Mouse (Mus musculus): ENCODE data around the gene Ankdd1a. TPM values are rescaled to one million over a fixed set of nuclear protein-coding genes. Genes with fewer than 3 reads are reported as not detected.

Ankdd1a gene
- not detected in 2 replicates for polyA plus RNA-seq (2014; fragmentation: Nextera tagmentation; extraction: Ambion mirVana)

DNA sequence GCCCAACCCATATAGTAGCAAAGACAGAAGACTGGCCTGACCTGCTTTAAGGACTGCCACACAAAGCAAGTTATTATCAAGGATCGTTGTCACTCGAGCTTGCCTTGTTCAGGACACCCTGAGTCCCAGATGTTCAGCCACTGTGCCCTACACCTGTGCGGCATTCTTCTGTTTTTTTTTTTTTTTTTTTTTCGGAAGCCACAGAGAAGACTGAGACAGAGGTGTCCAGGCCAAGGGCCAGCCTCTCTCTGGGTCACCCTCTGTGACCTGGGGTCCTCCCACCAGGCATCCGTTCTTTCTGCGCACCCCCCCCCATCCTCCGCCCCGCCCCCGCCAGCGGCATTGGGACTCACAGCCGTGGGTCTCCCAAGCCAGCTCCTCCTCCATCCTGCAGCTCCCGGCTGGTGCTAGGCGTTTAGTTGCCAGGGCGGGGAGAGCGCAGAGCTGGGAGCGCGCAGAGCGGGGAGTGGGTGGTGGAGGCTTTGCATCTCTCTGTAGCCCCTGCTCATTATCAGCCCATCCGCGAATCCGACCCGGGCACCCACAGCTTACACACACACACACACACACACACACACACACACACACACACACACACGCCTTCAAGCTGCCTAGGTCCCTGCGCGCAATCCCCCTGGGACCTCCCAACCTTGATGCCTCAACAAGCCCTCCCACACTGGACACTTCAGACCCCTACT, at the start of gene Ankdd1a:
TSS of gene Ankdd1a (minus strand) at position 387 of the 698 bp plus-strand sequence.
- no peaks in the 10 kb centered on the region for H3K36me3 ChIP-seq (ENCODE audit: control insufficient read depth, insufficient read depth, low read length)
- peak within 1 kb of the TSS; percentile 41 for H3K4me2 ChIP-seq (replicated peaks; ENCODE audit: low read depth, low read length)
- WGBS = 5% methylated on average over 24 of the region's 25 CpGs
- H3K9ac ChIP-seq (replicated peaks; ENCODE audit: low read depth, low read length) = no peak within 1 kb of the TSS
- ATAC-seq (ENCODE audit: insufficient number of reproducible peaks, insufficient read depth, low FRiP score, low read depth) = 0 out of 2 replicates have a peak, but pooled peaks have one; percentile 43
- H3K4me3 ChIP-seq (ENCODE audit: low read depth, low read length) = peak within 1 kb of the TSS; percentile 14; the same call in 1 of the 2 replicates
- no peaks in the 10 kb centered on the region for H3K4me1 ChIP-seq (ENCODE audit: control insufficient read depth, insufficient read depth, low read length)
- H3K9me3 ChIP-seq (ENCODE audit: control insufficient read depth, low read depth, low read length) = no peaks in the 10 kb centered on the region
- no peaks in the 10 kb centered on the region for H3K27me3 ChIP-seq (ENCODE audit: control insufficient read depth, insufficient read depth, low read length)
- H3K27ac ChIP-seq (ENCODE audit: low read length) = no peak within 1 kb of the TSS

GRCm38 (mm10) chr9:65569491-65569971, 49.5 kb upstream of the Ankdd1a start:
- H3K9ac ChIP-seq (replicated peaks; ENCODE audit: low read depth, low read length) = no peak overlapping the region
- no peak overlapping the region for H3K4me2 ChIP-seq (replicated peaks; ENCODE audit: low read depth, low read length)
- H3K4me3 ChIP-seq (ENCODE audit: low read depth, low read length) = no peak overlapping the region
- H3K4me1 ChIP-seq (ENCODE audit: control insufficient read depth, insufficient read depth, low read length) = peaks cover under 1% of the 10 kb centered on the region; the same call in 1 of the 2 replicates
- peaks cover 10% of the 10 kb centered on the region for H3K36me3 ChIP-seq (ENCODE audit: control insufficient read depth, insufficient read depth, low read length)
- H3K27me3 ChIP-seq (ENCODE audit: control insufficient read depth, insufficient read depth, low read length) = no peaks in the 10 kb centered on the region
- 65% methylated on average over 6 of the region's 6 CpGs for WGBS
- H3K9me3 ChIP-seq (ENCODE audit: control insufficient read depth, low read depth, low read length) = no peaks in the 10 kb centered on the region
- ATAC-seq (ENCODE audit: insufficient number of reproducible peaks, insufficient read depth, low FRiP score, low read depth) = no peak
- peak overlapping the region; percentile 66 for H3K27ac ChIP-seq (ENCODE audit: low read length)

- Histone ChIP-seq H3K36me3 (ENCODE audit: control insufficient read depth, insufficient read depth, low read length) (peaks cover 11% of the 10 kb centered on the region), H3K4me2 (replicated peaks; ENCODE audit: low read depth, low read length) (no peak overlapping the region), H3K27ac (ENCODE audit: low read length) (peak overlapping the region; percentile 66; the same call in 1 of the 2 replicates), H3K4me3 (ENCODE audit: low read depth, low read length) (no peak overlapping the region), H3K27me3 (ENCODE audit: control insufficient read depth, insufficient read depth, low read length) (no peaks in the 10 kb centered on the region), H3K9me3 (ENCODE audit: control insufficient read depth, low read depth, low read length) (no peaks in the 10 kb centered on the region), H3K9ac (replicated peaks; ENCODE audit: low read depth, low read length) (no peak overlapping the region), H3K4me1 (ENCODE audit: control insufficient read depth, insufficient read depth, low read length) (no peaks in the 10 kb centered on the region)
- no peak for ATAC-seq (ENCODE audit: insufficient number of reproducible peaks, insufficient read depth, low FRiP score, low read depth)
- 83% methylated on average over 6 of the region's 6 CpGs for WGBS
These were observed 48.8 kb upstream of the Ankdd1a start for GRCm38 (mm10) chr9:65568787-65569186.

DNA sequence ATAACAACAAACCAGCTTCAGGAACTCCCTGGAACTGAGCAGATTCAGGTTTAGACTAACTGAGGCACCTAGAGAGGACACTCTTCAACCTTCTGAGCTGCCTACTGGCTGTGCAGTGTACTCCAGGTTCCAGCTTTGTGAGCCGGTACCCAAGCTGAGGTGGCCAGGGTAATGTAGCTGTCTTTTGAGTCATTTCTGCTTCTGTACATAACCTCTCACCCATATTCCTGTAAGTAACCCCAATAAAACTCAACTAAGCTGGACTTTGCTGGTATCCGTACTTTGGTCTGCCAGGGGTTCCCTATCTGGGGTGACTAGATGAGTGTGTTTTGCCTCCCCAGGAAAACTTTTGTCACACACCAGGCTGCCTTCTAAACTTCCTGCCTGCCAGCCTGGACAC, 44.7 kb upstream of the Ankdd1a start:
- ATAC-seq (ENCODE audit: insufficient number of reproducible peaks, insufficient read depth, low FRiP score, low read depth) = no peak
- Histone ChIP-seq H3K4me2 (replicated peaks; ENCODE audit: low read depth, low read length) (no peak overlapping the region), H3K4me1 (ENCODE audit: control insufficient read depth, insufficient read depth, low read length) (peaks cover 10% of the 10 kb centered on the region; the same call in 1 of the 2 replicates), H3K27ac (ENCODE audit: low read length) (no peak overlapping the region), H3K27me3 (ENCODE audit: control insufficient read depth, insufficient read depth, low read length) (no peaks in the 10 kb centered on the region), H3K9me3 (ENCODE audit: control insufficient read depth, low read depth, low read length) (no peaks in the 10 kb centered on the region), H3K36me3 (ENCODE audit: control insufficient read depth, insufficient read depth, low read length) (peaks cover 8% of the 10 kb centered on the region; the same call in 1 of the 2 replicates), H3K4me3 (ENCODE audit: low read depth, low read length) (no peak overlapping the region), H3K9ac (replicated peaks; ENCODE audit: low read depth, low read length) (no peak overlapping the region)
- WGBS = 89% methylated on average over 2 of the region's 2 CpGs

- no peak for ATAC-seq (ENCODE audit: insufficient number of reproducible peaks, insufficient read depth, low FRiP score, low read depth)
- no peaks in the 10 kb centered on the region for H3K9me3 ChIP-seq (ENCODE audit: control insufficient read depth, low read depth, low read length)
- H3K4me3 ChIP-seq (ENCODE audit: low read depth, low read length) = no peak overlapping the region
- no peak overlapping the region for H3K4me2 ChIP-seq (replicated peaks; ENCODE audit: low read depth, low read length)
- H3K27ac ChIP-seq (ENCODE audit: low read length) = no peak overlapping the region
- 88% methylated on average over 5 of the region's 5 CpGs for WGBS
- H3K36me3 ChIP-seq (ENCODE audit: control insufficient read depth, insufficient read depth, low read length) = peaks cover 13% of the 10 kb centered on the region; the same call in 1 of the 2 replicates
- peaks cover 10% of the 10 kb centered on the region; the same call in 1 of the 2 replicates for H3K4me1 ChIP-seq (ENCODE audit: control insufficient read depth, insufficient read depth, low read length)
- no peaks in the 10 kb centered on the region for H3K27me3 ChIP-seq (ENCODE audit: control insufficient read depth, insufficient read depth, low read length)
- H3K9ac ChIP-seq (replicated peaks; ENCODE audit: low read depth, low read length) = no peak overlapping the region
These were observed 43.1 kb upstream of the Ankdd1a start for GRCm38 (mm10) chr9:65563073-65563472.

DNA sequence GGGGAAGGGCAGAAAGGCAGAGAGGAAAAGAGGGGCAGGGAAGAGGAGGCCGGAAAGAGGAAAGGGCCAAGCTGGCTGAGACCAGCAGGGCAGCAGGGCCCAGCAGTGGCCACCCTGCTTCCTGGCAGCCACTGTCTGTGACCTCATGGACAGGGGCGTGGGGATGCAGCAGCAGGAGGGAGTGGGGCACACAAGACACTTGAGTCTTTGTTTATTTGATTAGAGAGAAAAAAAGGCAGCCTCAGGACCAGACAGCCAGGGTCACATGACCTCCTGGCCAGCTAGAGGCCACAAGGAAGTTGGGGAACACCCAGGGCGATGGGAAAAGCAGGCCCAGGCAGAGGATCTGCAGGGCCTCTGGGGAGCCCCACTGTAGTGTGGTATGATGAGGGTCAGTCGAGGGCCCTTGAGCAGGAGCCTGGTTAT, 42.1 kb upstream of the Ankdd1a start:
- H3K36me3 ChIP-seq (ENCODE audit: control insufficient read depth, insufficient read depth, low read length) = peaks cover 13% of the 10 kb centered on the region
- no peak overlapping the region for H3K4me3 ChIP-seq (ENCODE audit: low read depth, low read length)
- no peak overlapping the region for H3K27ac ChIP-seq (ENCODE audit: low read length)
- H3K9me3 ChIP-seq (ENCODE audit: control insufficient read depth, low read depth, low read length) = no peaks in the 10 kb centered on the region
- 31% methylated on average over 4 of the region's 4 CpGs for WGBS
- peaks cover 10% of the 10 kb centered on the region; the same call in 1 of the 2 replicates for H3K4me1 ChIP-seq (ENCODE audit: control insufficient read depth, insufficient read depth, low read length)
- no peak overlapping the region for H3K4me2 ChIP-seq (replicated peaks; ENCODE audit: low read depth, low read length)
- no peaks in the 10 kb centered on the region for H3K27me3 ChIP-seq (ENCODE audit: control insufficient read depth, insufficient read depth, low read length)
- no peak overlapping the region for H3K9ac ChIP-seq (replicated peaks; ENCODE audit: low read depth, low read length)
- ATAC-seq (ENCODE audit: insufficient number of reproducible peaks, insufficient read depth, low FRiP score, low read depth) = 0 out of 2 replicates have a peak, but pooled peaks have one; percentile 38

- H3K9me3 ChIP-seq (ENCODE audit: control insufficient read depth, low read depth, low read length) = no peaks in the 10 kb centered on the region
- 86% methylated on average over 4 of the region's 4 CpGs for WGBS
- no peak for ATAC-seq (ENCODE audit: insufficient number of reproducible peaks, insufficient read depth, low FRiP score, low read depth)
- no peak overlapping the region for H3K27ac ChIP-seq (ENCODE audit: low read length)
- no peak overlapping the region for H3K9ac ChIP-seq (replicated peaks; ENCODE audit: low read depth, low read length)
- peaks cover 11% of the 10 kb centered on the region; the same call in 1 of the 2 replicates for H3K4me1 ChIP-seq (ENCODE audit: control insufficient read depth, insufficient read depth, low read length)
- no peaks in the 10 kb centered on the region for H3K27me3 ChIP-seq (ENCODE audit: control insufficient read depth, insufficient read depth, low read length)
- H3K4me3 ChIP-seq (ENCODE audit: low read depth, low read length) = no peak overlapping the region
- no peak overlapping the region for H3K4me2 ChIP-seq (replicated peaks; ENCODE audit: low read depth, low read length)
- H3K36me3 ChIP-seq (ENCODE audit: control insufficient read depth, insufficient read depth, low read length) = peaks cover 12% of the 10 kb centered on the region
These were observed 41.0 kb upstream of the Ankdd1a start for GRCm38 (mm10) chr9:65561016-65561415.

- WGBS = 93% methylated on average over 6 of the region's 6 CpGs
- Histone ChIP-seq H3K4me1 (ENCODE audit: control insufficient read depth, insufficient read depth, low read length) (peaks cover 28% of the 10 kb centered on the region), H3K9ac (replicated peaks; ENCODE audit: low read depth, low read length) (no peak overlapping the region), H3K36me3 (ENCODE audit: control insufficient read depth, insufficient read depth, low read length) (peaks cover 11% of the 10 kb centered on the region), H3K27ac (ENCODE audit: low read length) (no peak overlapping the region), H3K9me3 (ENCODE audit: control insufficient read depth, low read depth, low read length) (no peaks in the 10 kb centered on the region), H3K27me3 (ENCODE audit: control insufficient read depth, insufficient read depth, low read length) (no peaks in the 10 kb centered on the region), H3K4me3 (ENCODE audit: low read depth, low read length) (no peak overlapping the region), H3K4me2 (replicated peaks; ENCODE audit: low read depth, low read length) (no peak overlapping the region)
- no peak for ATAC-seq (ENCODE audit: insufficient number of reproducible peaks, insufficient read depth, low FRiP score, low read depth)
These were observed 38.8 kb upstream of the Ankdd1a start for GRCm38 (mm10) chr9:65558806-65559205.

Measured in stomach, embryonic 14.5 days (tissue).